Mouse (Mus musculus) frontal cortex, postnatal 36 days (tissue): ENCODE measurements around the gene Fam120c.

Experiments
- DNase-seq, 2 experiments: peaks; one replicate each; pipeline ENCODE4 v3.0.0; 2022; ENCODE audit warnings: low spot score in 2 of 2

Gene Fam120c

GRCm38 (mm10) chrX:151520458-151521322, 176.7 kb downstream of the Fam120c start, which contains the start of gene Phf8:
Phf8 (plus strand) TSS chrX:151520672.
- peak; percentile 89 to 96 for DNase-seq
